Mouse (Mus musculus): Measurements from ENCODE around the gene Banf2. TPM values are rescaled to one million over a fixed set of nuclear protein-coding genes. Genes with fewer than 3 reads are reported as not detected.

The Banf2 gene
- total and polyA plus RNA-seq, 3 experiments: not detected

GRCm38 (mm10) chr2:144092767-144093166, 59.9 kb downstream of the Banf2 start:
- no peak overlapping the region for H3K27ac ChIP-seq (ENCODE audit: control insufficient read depth, low read depth, low read length)
- no peaks in the 10 kb centered on the region; a peak in 3 of 4 replicates for H3K27me3 ChIP-seq (ENCODE audit: control insufficient read depth in 1 of 2, insufficient read depth in 2 of 2, low read length in 2 of 2)
- no peak overlapping the region for H3K9ac ChIP-seq (ENCODE audit: control insufficient read depth, low read depth, low read length, poor library complexity, severe bottlenecking)
- TF ChIP-seq KAT2A (conservative IDR thresholded peaks at IDR 0.05; ENCODE audit: low read depth, low read length) (no peak), SIN3A (IDR thresholded peaks at IDR 0.05; ENCODE audit: low read length) (no peak), RCOR1 (IDR thresholded peaks at IDR 0.05; ENCODE audit: low read depth, low read length) (no peak), ZNF384 (IDR thresholded peaks at IDR 0.05; ENCODE audit: low read depth, low read length) (no peak), POLR2AphosphoS2 (IDR thresholded peaks at IDR 0.05; ENCODE audit: low read length) (no peak), CHD2 (IDR thresholded peaks at IDR 0.05; ENCODE audit: low read length) (no peak), ELF1 (IDR thresholded peaks at IDR 0.05; ENCODE audit: low read depth, low read length) (no peak), ZKSCAN1 (IDR thresholded peaks at IDR 0.05; ENCODE audit: low read depth, low read length) (no peak), EP300 (IDR thresholded peaks at IDR 0.05; ENCODE audit: low read depth in 1 of 2, low read length in 2 of 2) (no peak)
- H3K79me2 ChIP-seq (ENCODE audit: control insufficient read depth, insufficient read depth, low read length, poor library complexity): no peaks in the 10 kb centered on the region
- H3K4me3 ChIP-seq (ENCODE audit: control insufficient read depth in 1 of 2, insufficient read depth in 1 of 2, low read depth in 2 of 2, low read length in 2 of 2): no peak overlapping the region
- H3K4me1 ChIP-seq (ENCODE audit: control insufficient read depth in 1 of 2, insufficient read depth in 2 of 2, low read length in 2 of 2): no peaks in the 10 kb centered on the region
- no peaks in the 10 kb centered on the region for H3K36me3 ChIP-seq (ENCODE audit: control insufficient read depth in 1 of 2, insufficient read depth in 2 of 2, low read length in 2 of 2)
- DNase-seq (ENCODE audit: low read depth, low spot score): no peak
- H3K9me3 ChIP-seq (replicated peaks; ENCODE audit: insufficient read depth, low read length): no peaks in the 10 kb centered on the region

- no peaks in the 10 kb centered on the region for H3K9me3 ChIP-seq (replicated peaks; ENCODE audit: insufficient read depth, low read length)
- H3K9ac ChIP-seq (ENCODE audit: control insufficient read depth, low read depth, low read length, poor library complexity, severe bottlenecking): no peak overlapping the region
- H3K79me2 ChIP-seq (ENCODE audit: control insufficient read depth, insufficient read depth, low read length, poor library complexity): no peaks in the 10 kb centered on the region
- H3K27me3 ChIP-seq (ENCODE audit: control insufficient read depth in 1 of 2, insufficient read depth in 2 of 2, low read length in 2 of 2): no peaks in the 10 kb centered on the region; a peak in 3 of 4 replicates
- no peak for DNase-seq (ENCODE audit: low read depth, low spot score)
- H3K36me3 ChIP-seq (ENCODE audit: control insufficient read depth in 1 of 2, insufficient read depth in 2 of 2, low read length in 2 of 2): no peaks in the 10 kb centered on the region
- TF ChIP-seq ETS1 (IDR thresholded peaks at IDR 0.05; ENCODE audit: low read depth, low read length) (no peak), SIN3A (IDR thresholded peaks at IDR 0.05; ENCODE audit: low read length) (no peak), NELFE (IDR thresholded peaks at IDR 0.05; ENCODE audit: low read depth, low read length) (no peak), SMC3 (IDR thresholded peaks at IDR 0.05; ENCODE audit: low read depth, low read length) (no peak), USF1 (IDR thresholded peaks at IDR 0.05; ENCODE audit: low read depth, low read length) (no peak), ELF1 (IDR thresholded peaks at IDR 0.05; ENCODE audit: low read depth, low read length) (no peak), CTCF (IDR thresholded peaks at IDR 0.05 in 2 of 3, conservative IDR thresholded peaks at IDR 0.05 in 1 of 3; ENCODE audit: control insufficient read depth in 1 of 3, insufficient read depth in 1 of 3, low read depth in 2 of 3, low read length in 3 of 3, poor library complexity in 1 of 3, severe bottlenecking in 1 of 3) (no peak), MAX (IDR thresholded peaks at IDR 0.05; ENCODE audit: low read length) (no peak)
- H3K4me3 ChIP-seq (ENCODE audit: control insufficient read depth in 1 of 2, insufficient read depth in 1 of 2, low read depth in 2 of 2, low read length in 2 of 2): no peak overlapping the region
- H3K4me1 ChIP-seq (ENCODE audit: control insufficient read depth in 1 of 2, insufficient read depth in 2 of 2, low read length in 2 of 2): no peaks in the 10 kb centered on the region
- no peak overlapping the region for H3K27ac ChIP-seq (ENCODE audit: control insufficient read depth, low read depth, low read length)
Observed at GRCm38 (mm10) chr2:144094721-144095120, 61.9 kb downstream of the Banf2 start.

- no peak overlapping the region for H3K4me3 ChIP-seq (ENCODE audit: control insufficient read depth in 1 of 2, insufficient read depth in 1 of 2, low read depth in 2 of 2, low read length in 2 of 2)
- H3K79me2 ChIP-seq (ENCODE audit: control insufficient read depth, insufficient read depth, low read length, poor library complexity): no peaks in the 10 kb centered on the region
- H3K27me3 ChIP-seq (ENCODE audit: control insufficient read depth in 1 of 2, insufficient read depth in 2 of 2, low read length in 2 of 2): no peaks in the 10 kb centered on the region
- no peaks in the 10 kb centered on the region for H3K4me1 ChIP-seq (ENCODE audit: control insufficient read depth in 1 of 2, insufficient read depth in 2 of 2, low read length in 2 of 2)
- no peaks in the 10 kb centered on the region for H3K36me3 ChIP-seq (ENCODE audit: control insufficient read depth in 1 of 2, insufficient read depth in 2 of 2, low read length in 2 of 2)
- no peak overlapping the region for H3K27ac ChIP-seq (ENCODE audit: control insufficient read depth, low read depth, low read length)
- no peak overlapping the region for H3K9ac ChIP-seq (ENCODE audit: control insufficient read depth, low read depth, low read length, poor library complexity, severe bottlenecking)
- H3K9me3 ChIP-seq (replicated peaks; ENCODE audit: insufficient read depth, low read length): no peaks in the 10 kb centered on the region
- no peak for DNase-seq (ENCODE audit: low read depth, low spot score)
- TF ChIP-seq UBTF (IDR thresholded peaks at IDR 0.05; ENCODE audit: borderline replicate concordance, insufficient read depth, low read depth, low read length): no peak
- TF ChIP-seq MYB (IDR thresholded peaks at IDR 0.05; ENCODE audit: low read depth, low read length): no peak
- no peak for TF ChIP-seq RCOR1 (IDR thresholded peaks at IDR 0.05; ENCODE audit: low read depth, low read length)
- TF ChIP-seq POLR2AphosphoS5 (IDR thresholded peaks at IDR 0.05; ENCODE audit: borderline replicate concordance, low read depth, low read length): no peak
- TF ChIP-seq EP300 (IDR thresholded peaks at IDR 0.05; ENCODE audit: low read depth in 1 of 2, low read length in 2 of 2): no peak
- no peak for TF ChIP-seq HCFC1 (IDR thresholded peaks at IDR 0.05; ENCODE audit: low read depth, low read length)
- TF ChIP-seq MYC (IDR thresholded peaks at IDR 0.05; ENCODE audit: low read depth, low read length): no peak
- TF ChIP-seq POLR2A (IDR thresholded peaks at IDR 0.05; ENCODE audit: control insufficient read depth in 1 of 2, insufficient read depth in 1 of 2, low read depth in 1 of 2, low read length in 2 of 2, poor library complexity in 1 of 2): no peak
- TF ChIP-seq MAX (IDR thresholded peaks at IDR 0.05; ENCODE audit: low read length): no peak
- TF ChIP-seq ELF1 (IDR thresholded peaks at IDR 0.05; ENCODE audit: low read depth, low read length): no peak
- TF ChIP-seq ETS1 (IDR thresholded peaks at IDR 0.05; ENCODE audit: low read depth, low read length): no peak
- TF ChIP-seq GABPA (IDR thresholded peaks at IDR 0.05; ENCODE audit: low read depth, low read length): no peak
- no peak for TF ChIP-seq MXI1 (IDR thresholded peaks at IDR 0.05; ENCODE audit: low read depth, low read length)
- TF ChIP-seq CHD1 (IDR thresholded peaks at IDR 0.05; ENCODE audit: low read depth, low read length): no peak
- TF ChIP-seq TCF12 (IDR thresholded peaks at IDR 0.05; ENCODE audit: low read depth, low read length): no peak
- TF ChIP-seq USF2 (IDR thresholded peaks at IDR 0.05; ENCODE audit: borderline replicate concordance in 1 of 2, insufficient read depth in 1 of 2, low read depth in 1 of 2, low read length in 2 of 2): no peak
- TF ChIP-seq SIN3A (IDR thresholded peaks at IDR 0.05; ENCODE audit: low read length): no peak
Observed at GRCm38 (mm10) chr2:144101463-144101961, 68.7 kb downstream of the Banf2 start.
